Mouse (Mus musculus) midbrain, postnatal 0 days (tissue): ENCODE data around the gene Fbxo44. TPM values are rescaled to one million over a fixed set of nuclear protein-coding genes. Genes with fewer than 3 reads are reported as not detected.
"Not testable (repeated sequence)": the region's sequence is repeated elsewhere in the genome, so short reads cannot be mapped to it uniquely, and the experiment has no call there.

Experiments used
- ATAC-seq: fragments of 200-750 bp; cut with Nextera tagmentation; 2 replicates; pipeline ENCODE4 v1.8.0; 2017; ENCODE audit warnings: moderate number of reproducible peaks, mild to moderate bottlenecking, moderate TSS enrichment, moderate library complexity; ENCODE audit not compliant: low FRiP score
- DNase-seq: peaks from one replicate; pipeline ENCODE4 v3.0.0-alpha.2; 2015; ENCODE audit warnings: low spot score
- H3K27ac ChIP-seq: fragments of 300-500 bp; sonication (generic); 2 replicates; pipeline ENCODE4 v1.5.1; 2014; ENCODE audit warnings: low read depth, mild to moderate bottlenecking, low read length, mixed read lengths
- H3K27me3 ChIP-seq: fragments of 300-500 bp; sonication (generic); 2 replicates; pipeline ENCODE4 v1.6.1; 2014; ENCODE audit warnings: low read length, control low read depth, mixed read lengths; ENCODE audit not compliant: insufficient read depth
- H3K36me3 ChIP-seq: fragments of 300-500 bp; sonication (generic); 2 replicates; pipeline ENCODE4 v1.6.1; 2014; ENCODE audit warnings: low read length, control low read depth, mixed read lengths; ENCODE audit not compliant: insufficient read depth
- H3K4me1 ChIP-seq: fragments of 300-500 bp; sonication (generic); 2 replicates; pipeline ENCODE4 v1.6.1; 2014; ENCODE audit warnings: mild to moderate bottlenecking, control low read depth, antibody characterized with exemption, low read length, mixed read lengths; ENCODE audit not compliant: insufficient read depth
- H3K4me2 ChIP-seq: fragments of 300-500 bp; sonication (generic); 2 replicates; pipeline ENCODE4 v1.6.1; 2014; ENCODE audit warnings: low read depth, mild to moderate bottlenecking, low read length, mixed read lengths; ENCODE audit not compliant: poor library complexity, severe bottlenecking
- H3K4me3 ChIP-seq: fragments of 300-500 bp; sonication (generic); 2 replicates; pipeline ENCODE4 v1.5.1; 2014; ENCODE audit warnings: low read depth, mild to moderate bottlenecking, low read length, moderate library complexity
- H3K9ac ChIP-seq: fragments of 300-500 bp; sonication (generic); replicated peaks from 2 replicates; pipeline ENCODE4 v1.6.1; 2014; ENCODE audit warnings: mild to moderate bottlenecking, low read length, moderate library complexity, mixed read lengths; ENCODE audit not compliant: poor library complexity, severe bottlenecking
- H3K9me3 ChIP-seq: fragments of 300-500 bp; sonication (generic); 2 replicates; pipeline ENCODE4 v1.6.1; 2016; ENCODE audit warnings: low read length, control low read depth
- CTCF ChIP-seq: IDR thresholded peaks from 2 replicates; pipeline ENCODE4 v1.5.1; 2016; ENCODE audit warnings: antibody characterized with exemption, mild to moderate bottlenecking
- WGBS: fragments of 180-500 bp; shearing (Covaris S2); extraction: QIAGEN DNeasy Blood & Tissue Kit; methylation state at CpG from one replicate; pipeline ENCODE4 v1.1.7; 2014; 5-methylcytosine and 5-hydroxymethylcytosine counted together
- polyA plus RNA-seq: library from polyadenylated mRNA; unstranded; fragments of >200 nt; fragmentation: Nextera tagmentation; extraction: Ambion mirVana; gene quantifications from 2 replicates; pipeline ENCODE4 v1.2.1, GENCODE M21; 2015
- total RNA-seq: library from RNA; depleted of rRNA; stranded (reverse); fragments of >200 nt; gene quantifications from 2 replicates; pipeline ENCODE4 v1.2.3, GENCODE M21; 2014

The Fbxo44 gene
- total and polyA plus RNA-seq, 2 experiments from 2014 or later, result 107 to 189 TPM

- Histone ChIP-seq H3K36me3 (no peaks in the 10 kb centered on the region), H3K27ac (no peak overlapping the region), H3K4me1 (no peaks in the 10 kb centered on the region), H3K27me3 (no peaks in the 10 kb centered on the region), H3K9ac (no peak overlapping the region), H3K4me2 (no peak overlapping the region), H3K4me3 (no peak overlapping the region), H3K9me3 (no peaks in the 10 kb centered on the region)
- no peak for DNase-seq
- no peak for ATAC-seq
- TF ChIP-seq CTCF, result no peak
Observed at GRCm38 (mm10) chr4:148194400-148194799, 34.1 kb upstream of the Fbxo44 start.

GRCm38 (mm10) chr4:148192707-148193245 is 32.5 kb upstream of the Fbxo44 start:
- Histone ChIP-seq H3K9me3 (no peaks in the 10 kb centered on the region), H3K4me1 (no peaks in the 10 kb centered on the region), H3K4me3 (no peak overlapping the region), H3K27me3 (no peaks in the 10 kb centered on the region), H3K36me3 (no peaks in the 10 kb centered on the region), H3K27ac (no peak overlapping the region), H3K4me2 (no peak overlapping the region), H3K9ac (no peak overlapping the region)
- WGBS, result 31% methylated on average over 11 of the region's 11 CpGs
- ATAC-seq (no peak), DNase-seq (no peak)
- TF ChIP-seq CTCF, result no peak

- H3K9me3 ChIP-seq, H3K9ac ChIP-seq, H3K27ac ChIP-seq, H3K4me3 ChIP-seq, H3K36me3 ChIP-seq, DNase-seq, ATAC-seq, H3K4me1 ChIP-seq, H3K4me2 ChIP-seq, H3K27me3 ChIP-seq: not testable (repeated sequence)
- WGBS, result 92% methylated on average over 1 of the region's 1 CpGs
Observed at GRCm38 (mm10) chr4:148188767-148189166, 28.5 kb upstream of the Fbxo44 start.

GRCm38 (mm10) chr4:148185819-148186218 is 25.5 kb upstream of the Fbxo44 start:
- H3K9me3 ChIP-seq, result no peaks in the 10 kb centered on the region
- ATAC-seq (no peak), DNase-seq (no peak)
- H3K27ac ChIP-seq, result no peak overlapping the region
- H3K4me2 ChIP-seq, result no peak overlapping the region
- no peaks in the 10 kb centered on the region for H3K36me3 ChIP-seq
- H3K27me3 ChIP-seq, result no peaks in the 10 kb centered on the region
- H3K4me1 ChIP-seq, result no peaks in the 10 kb centered on the region
- 72% methylated on average over 4 of the region's 4 CpGs for WGBS
- no peak overlapping the region for H3K4me3 ChIP-seq
- H3K9ac ChIP-seq, result no peak overlapping the region
- peak; percentile 52 for TF ChIP-seq CTCF

- Histone ChIP-seq H3K27me3 (no peaks in the 10 kb centered on the region), H3K9me3 (no peaks in the 10 kb centered on the region), H3K36me3 (no peaks in the 10 kb centered on the region), H3K4me3 (no peak overlapping the region), H3K4me2 (no peak overlapping the region), H3K9ac (no peak overlapping the region), H3K27ac (no peak overlapping the region), H3K4me1 (no peaks in the 10 kb centered on the region)
- no peak for TF ChIP-seq CTCF
- WGBS, result 15% methylated on average over 9 of the region's 9 CpGs
- ATAC-seq (peak; percentile 35; the same call in 1 of the 2 replicates), DNase-seq (no peak)
Observed at GRCm38 (mm10) chr4:148184564-148184963, 24.3 kb upstream of the Fbxo44 start.

GRCm38 (mm10) chr4:148182363-148182762 is 22.1 kb upstream of the Fbxo44 start:
- Histone ChIP-seq H3K27me3 (0 out of 2 replicates have a peak, but pooled peaks cover 6% of the 10 kb centered on the region), H3K4me1 (no peaks in the 10 kb centered on the region), H3K27ac (no peak overlapping the region), H3K36me3 (no peaks in the 10 kb centered on the region), H3K9me3 (no peaks in the 10 kb centered on the region), H3K9ac (no peak overlapping the region), H3K4me2 (no peak overlapping the region), H3K4me3 (no peak overlapping the region)
- WGBS, result 31% methylated on average over 8 of the region's 8 CpGs
- DNase-seq (peak; percentile 44), ATAC-seq (no peak)
- no peak for TF ChIP-seq CTCF
